Mouse (Mus musculus): Measurements from ENCODE around the gene Rarb.

GRCm38 (mm10) chr14:16781942-16782541 is 36.9 kb downstream of the Rarb start:
- TF ChIP-seq CTCF (IDR thresholded peaks at IDR 0.05; ENCODE audit: low read depth, low read length) (no peak), EP300 (IDR thresholded peaks at IDR 0.05; ENCODE audit: insufficient read depth, low read depth, low read length) (no peak)
